Mouse (Mus musculus) effector memory CD4-positive, alpha-beta T cell, adult 7 months (primary cell): ENCODE results near the gene Gm3468. TPM values are rescaled to one million over a fixed set of nuclear protein-coding genes. Genes with fewer than 3 reads are reported as not detected.

Source experiments
- polyA plus RNA-seq: library from polyadenylated mRNA; unstranded; fragments of 100-300 nt; shearing (Covaris generic); gene quantifications from one replicate; pipeline ENCODE4 v1.2.1, GENCODE M21; 2017

Gene Gm3468
- polyA plus RNA-seq, result 1.1 TPM

GRCm38 (mm10) chr14:6108272-6108925 is at the start of gene Gm3468:
Gene Gm3468 (minus strand): TSS chr14:6108665.

GRCm38 (mm10) chr14:6125707-6126106 is 17.2 kb upstream of the Gm3468 start, which contains the start of gene Gm3476:
Gene Gm3476 (minus strand): TSS chr14:6125807.

GRCm38 (mm10) chr14:6093842-6094241 is 14.6 kb downstream of the Gm3468 start, which contains the start of gene Gm8206:
Gene Gm8206 (minus strand): TSS chr14:6093942.

GRCm38 (mm10) chr14:6058167-6058566 is 50.3 kb downstream of the Gm3468 start, which contains the start of gene Gm6337:
Gene Gm6337 (minus strand): TSS chr14:6058267.

Other genes starting within 250 kb of the Gm3468 start
- not detected for gene Gm8237, start 228.3 kb downstream of the Gm3468 start, polyA plus RNA-seq
- not detected for gene Gm3248, start 146.9 kb downstream of the Gm3468 start, polyA plus RNA-seq
- gene Gm3453, start 129.5 kb downstream of the Gm3468 start, polyA plus RNA-seq, result not detected
- gene Gm6337, start 50.4 kb downstream of the Gm3468 start, polyA plus RNA-seq, result not detected
- gene Gm8206, start 14.7 kb downstream of the Gm3468 start, polyA plus RNA-seq, result 0.43 TPM
- not detected for gene Gm3476, start 17.1 kb upstream of the Gm3468 start, polyA plus RNA-seq
- not detected for gene Gm21560, start 110.6 kb upstream of the Gm3468 start, polyA plus RNA-seq
- gene Gm3411, start 178.6 kb upstream of the Gm3468 start, polyA plus RNA-seq, result not detected
- gene Gm21103, start 196.2 kb upstream of the Gm3468 start, polyA plus RNA-seq, result not detected
- gene Gm3618, start 235.0 kb upstream of the Gm3468 start, polyA plus RNA-seq, result not detected